Mouse (Mus musculus) splenic B cell, adult 2 months (primary cell): Measurements from ENCODE around the gene 4930522L14Rik.
A peak's percentile ranks its signal among the peaks of the same experiment; 100 is the strongest.
"Not testable (repeated sequence)": the region's sequence is repeated elsewhere in the genome, so short reads cannot be mapped to it uniquely, and the experiment has no call there.

Experiments used
- DNase-seq: peaks from one replicate; pipeline ENCODE4 v3.0.0-alpha.2; 2011; ENCODE audit warnings: low read depth, low spot score
- H3K27me3 ChIP-seq: 2 replicates; pipeline ENCODE4 v1.6.1; 2012; ENCODE audit warnings: mild to moderate bottlenecking, low read length, moderate library complexity, mixed read lengths; ENCODE audit not compliant: control insufficient read depth, poor library complexity, insufficient read depth, severe bottlenecking
- H3K36me3 ChIP-seq: 2 replicates; pipeline ENCODE4 v1.6.1; 2012; ENCODE audit warnings: mild to moderate bottlenecking, low read length, moderate library complexity, mixed read lengths; ENCODE audit not compliant: control insufficient read depth, poor library complexity, insufficient read depth, severe bottlenecking

Gene 4930522L14Rik

DNA sequence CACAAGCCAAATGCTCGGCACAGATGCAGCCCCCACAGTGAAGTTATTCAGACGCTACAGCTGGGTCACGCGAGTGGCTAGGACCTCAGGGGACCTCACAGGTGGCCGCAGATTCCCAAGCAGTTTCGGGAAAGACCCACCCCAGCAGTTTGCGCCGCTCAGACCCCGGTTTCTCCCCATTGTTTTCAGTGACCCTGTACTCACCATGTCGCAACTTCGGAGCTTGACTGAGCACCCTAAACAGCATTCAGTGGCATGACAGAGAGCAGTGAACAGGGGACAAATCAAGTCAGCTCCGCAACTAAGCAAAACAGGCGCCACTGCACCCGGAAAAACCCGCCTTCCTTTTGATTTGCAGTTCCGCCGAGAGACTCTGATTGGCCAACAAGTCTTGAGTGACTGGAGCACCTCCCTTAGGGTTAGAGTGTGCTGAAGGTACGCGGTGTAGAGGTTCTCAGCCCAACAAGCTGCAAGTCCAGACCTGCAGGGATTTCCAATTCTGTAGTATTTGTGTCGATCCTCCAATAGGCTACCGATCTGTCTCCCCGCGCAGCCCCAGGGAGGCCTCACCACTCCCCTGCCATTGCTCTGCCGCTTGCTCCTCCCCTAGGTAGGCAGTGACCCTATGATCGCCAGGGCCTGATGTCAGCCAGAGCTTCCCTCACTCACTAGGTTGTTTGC is at the start of gene 4930522L14Rik:
TSS of gene 4930522L14Rik (minus strand) at position 496 of the 681 bp plus-strand sequence.
- not testable (repeated sequence) for H3K36me3 ChIP-seq, H3K27me3 ChIP-seq
- peak; percentile 61 for DNase-seq

DNA sequence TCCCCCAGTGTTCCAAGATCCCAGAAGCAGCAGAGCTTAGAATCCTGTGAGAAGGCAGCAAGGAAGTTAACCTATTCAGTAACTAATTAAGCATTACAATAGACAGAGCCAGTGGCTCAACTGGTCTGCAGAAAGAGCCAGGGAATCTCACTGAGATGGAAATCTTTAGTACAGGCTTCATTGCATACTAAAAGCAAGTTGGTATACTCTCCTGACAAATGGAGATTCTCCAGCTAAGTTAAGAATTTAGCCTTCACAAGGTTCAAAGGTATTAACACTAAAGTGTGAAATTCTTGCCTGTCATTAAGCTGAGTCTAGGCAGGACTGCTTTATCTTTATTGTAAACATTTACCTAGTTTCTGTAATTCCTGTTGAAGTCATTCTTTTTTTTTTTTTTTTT is 49.8 kb upstream of the 4930522L14Rik start:
- DNase-seq, H3K27me3 ChIP-seq, H3K36me3 ChIP-seq: not testable (repeated sequence)

DNA sequence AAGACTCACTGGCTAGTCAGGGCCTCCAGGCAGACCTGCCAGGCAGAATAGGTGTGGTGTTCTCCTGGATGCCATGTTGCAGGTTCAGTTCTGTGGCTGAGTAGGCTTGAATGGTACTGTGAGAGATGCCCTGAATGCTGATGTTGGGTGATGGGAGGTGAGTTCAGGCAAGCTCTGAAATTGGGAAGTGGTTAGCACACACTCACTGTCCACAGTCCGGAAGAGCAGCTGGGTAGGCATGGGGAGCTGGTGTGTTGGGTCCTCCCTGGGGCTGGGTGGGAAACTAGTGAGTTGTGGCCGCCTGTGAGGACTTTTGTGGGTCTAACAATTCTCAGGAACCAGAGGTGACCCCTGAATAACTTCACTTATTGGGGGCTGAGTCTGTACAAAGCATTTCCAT is 48.3 kb upstream of the 4930522L14Rik start:
- not testable (repeated sequence) for H3K27me3 ChIP-seq, H3K36me3 ChIP-seq
- DNase-seq = peak; percentile 10

DNA sequence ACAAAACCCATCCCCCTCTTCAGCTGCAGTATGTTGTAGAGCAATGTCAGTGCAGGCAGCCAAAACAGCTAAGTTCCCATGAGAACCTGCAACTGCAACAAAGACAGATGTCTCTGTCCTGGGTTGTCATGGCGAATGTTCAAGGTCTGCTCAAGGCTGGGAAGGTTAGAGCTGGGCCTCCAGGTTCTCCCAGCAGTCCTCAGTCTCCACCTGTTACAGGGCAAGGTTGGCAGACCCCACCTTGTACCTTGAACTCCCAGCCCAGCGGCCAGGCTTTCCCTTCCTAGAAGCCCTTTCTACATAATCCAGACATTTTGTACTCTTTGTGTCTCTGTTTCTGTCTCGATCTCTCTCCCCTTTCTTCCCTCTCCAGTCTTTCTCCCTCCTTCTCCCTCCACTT is 45.3 kb upstream of the 4930522L14Rik start:
- H3K36me3 ChIP-seq, H3K27me3 ChIP-seq, DNase-seq: not testable (repeated sequence)

DNA sequence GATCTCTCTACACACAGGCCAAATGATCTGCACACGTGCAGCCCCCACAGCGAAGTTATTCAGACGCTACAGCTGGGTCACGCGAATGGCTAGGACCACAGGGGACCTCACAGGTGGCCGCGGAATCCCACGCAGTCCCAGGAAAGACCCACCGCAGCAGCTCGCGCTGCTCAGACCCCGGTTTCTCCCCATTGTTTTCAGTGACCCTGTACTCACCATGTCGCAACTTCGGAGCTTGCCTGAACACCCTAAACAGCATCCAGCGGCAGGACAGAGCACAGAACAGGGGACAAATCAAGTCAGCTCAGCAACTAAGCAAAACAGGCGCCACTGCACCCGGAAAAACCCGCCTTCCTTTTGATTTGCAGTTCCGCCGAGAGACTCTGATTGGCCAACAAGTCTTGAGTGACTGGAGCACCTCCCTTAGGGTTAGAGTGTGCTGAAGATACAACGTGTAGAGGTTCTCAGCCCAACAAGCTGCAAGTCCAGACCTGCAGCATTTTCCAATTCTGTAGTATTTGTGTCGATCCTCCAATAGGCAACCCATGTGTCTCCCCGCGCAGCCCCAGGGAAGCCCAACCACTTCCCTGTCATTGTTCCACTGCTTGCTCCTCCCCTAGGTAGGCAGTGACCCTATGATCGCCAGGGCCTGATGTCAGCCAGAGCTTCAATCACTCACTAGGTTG is 44.4 kb upstream of the 4930522L14Rik start:
- peak; percentile 54 for DNase-seq

DNA sequence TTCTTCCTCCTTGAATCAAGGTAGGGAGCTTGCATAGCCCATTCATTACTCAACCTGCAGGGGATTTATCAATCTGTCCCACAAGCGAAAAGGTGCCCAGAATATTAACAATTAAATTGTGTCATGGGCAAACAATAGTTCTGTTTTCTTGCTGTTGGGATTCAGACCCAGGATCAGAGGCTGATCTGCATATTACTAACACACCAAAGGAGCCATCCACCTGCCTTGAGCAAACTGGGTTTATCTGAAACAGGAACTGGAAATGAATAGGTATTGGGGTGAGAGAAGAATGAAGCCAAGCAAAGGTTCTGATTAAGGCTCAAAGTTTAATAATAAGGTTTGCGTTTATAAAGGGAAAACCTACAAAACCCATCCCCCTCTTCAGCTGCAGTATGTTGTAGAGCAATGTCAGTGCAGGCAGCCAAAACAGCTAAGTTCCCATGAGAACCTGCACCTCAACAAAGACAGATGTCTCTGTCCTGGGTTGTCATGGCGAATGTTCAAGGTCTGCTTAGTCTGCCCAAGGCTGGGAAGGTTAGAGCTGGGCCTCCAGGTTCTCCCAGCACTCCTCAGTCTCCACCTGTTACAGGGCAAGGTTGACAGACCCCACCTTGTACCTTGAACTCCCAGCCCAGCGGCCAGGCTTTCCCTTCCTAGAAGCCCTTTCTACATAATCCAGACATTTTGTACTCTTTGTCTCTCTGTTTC is 541 bp upstream of the 4930522L14Rik start:
- H3K27me3 ChIP-seq, H3K36me3 ChIP-seq: not testable (repeated sequence)
- peak; percentile 8 for DNase-seq

More for the DNA sequence above, 44.4 kb upstream of the 4930522L14Rik start:
- H3K27me3 ChIP-seq, H3K36me3 ChIP-seq: not testable (repeated sequence)

DNA sequence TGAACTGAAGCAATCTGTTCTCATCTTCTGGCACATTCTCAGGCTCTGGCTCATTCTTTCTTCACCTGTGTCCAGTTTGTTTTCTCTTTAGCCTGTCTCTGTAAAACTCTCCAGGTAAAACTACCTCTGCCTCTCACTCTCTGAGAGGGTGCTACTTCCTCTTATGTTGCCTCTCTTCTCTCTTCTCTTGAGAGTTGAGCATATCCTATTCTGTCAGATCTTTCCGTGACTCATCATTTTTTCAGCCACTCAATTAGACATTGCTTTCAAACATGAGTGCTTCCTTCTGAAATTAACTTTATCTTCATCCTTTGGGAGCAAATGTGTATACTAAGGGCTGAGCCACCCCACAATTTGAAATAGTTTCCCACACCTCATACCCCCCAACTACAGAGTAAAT is 6.6 kb downstream of the 4930522L14Rik start:
- H3K36me3 ChIP-seq, H3K27me3 ChIP-seq: not testable (repeated sequence)
- peak; percentile 54 for DNase-seq

DNA sequence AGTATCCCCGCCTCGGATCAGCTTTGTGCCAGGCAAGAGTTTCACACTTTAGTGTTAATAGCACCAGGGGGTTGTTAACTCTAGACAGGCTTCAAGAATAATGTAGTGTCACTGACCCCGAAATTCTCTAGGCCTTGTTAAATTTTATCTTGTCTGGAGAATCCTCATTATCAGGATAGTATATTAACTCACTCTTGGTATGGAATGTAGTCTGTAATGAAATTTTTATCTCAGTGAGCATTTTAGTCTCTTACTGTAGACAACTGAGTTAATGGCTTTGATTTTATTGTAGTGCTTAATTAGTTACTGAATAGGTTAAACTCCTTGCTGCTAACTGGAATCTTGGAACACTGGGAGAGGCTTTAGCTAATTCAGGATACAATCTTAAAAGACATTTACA is 34.3 kb downstream of the 4930522L14Rik start:
- DNase-seq, H3K36me3 ChIP-seq, H3K27me3 ChIP-seq: not testable (repeated sequence)

DNA sequence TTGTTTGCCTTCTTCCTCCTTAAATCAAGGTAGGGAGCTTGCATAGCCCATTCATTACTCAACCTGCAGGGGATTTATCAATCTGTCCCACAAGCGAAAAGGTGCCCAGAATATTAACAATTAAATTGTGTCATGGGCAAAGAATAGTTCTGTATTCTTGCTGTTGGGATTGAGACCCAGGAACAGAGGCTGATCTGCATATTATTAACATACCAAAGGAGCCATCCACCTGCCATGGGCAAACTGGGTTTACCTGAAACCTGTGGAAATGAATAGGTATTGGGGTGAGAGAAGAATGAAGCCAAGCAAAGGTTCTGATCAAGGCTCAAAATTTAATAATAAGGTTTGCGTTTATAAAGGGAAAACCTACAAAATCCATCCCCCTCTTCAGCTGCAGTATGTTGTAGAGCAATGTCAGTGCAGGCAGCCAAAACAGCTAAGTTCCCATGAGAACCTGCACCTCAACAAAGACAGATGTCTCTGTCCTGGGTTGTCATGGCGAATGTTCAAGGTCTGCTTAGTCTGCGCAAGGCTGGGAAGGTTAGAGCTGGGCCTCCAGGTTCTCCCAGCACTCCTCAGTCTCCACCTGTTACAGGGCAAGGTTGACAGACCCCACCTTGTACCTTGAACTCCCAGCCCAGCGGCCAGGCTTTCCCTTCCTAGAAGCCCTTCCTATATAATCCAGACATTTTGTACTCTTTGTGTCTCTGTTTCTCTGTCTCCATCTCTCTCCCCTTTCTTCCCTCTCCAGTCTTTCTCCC is 60.3 kb downstream of the 4930522L14Rik start:
- not testable (repeated sequence) for H3K36me3 ChIP-seq, DNase-seq

DNA sequence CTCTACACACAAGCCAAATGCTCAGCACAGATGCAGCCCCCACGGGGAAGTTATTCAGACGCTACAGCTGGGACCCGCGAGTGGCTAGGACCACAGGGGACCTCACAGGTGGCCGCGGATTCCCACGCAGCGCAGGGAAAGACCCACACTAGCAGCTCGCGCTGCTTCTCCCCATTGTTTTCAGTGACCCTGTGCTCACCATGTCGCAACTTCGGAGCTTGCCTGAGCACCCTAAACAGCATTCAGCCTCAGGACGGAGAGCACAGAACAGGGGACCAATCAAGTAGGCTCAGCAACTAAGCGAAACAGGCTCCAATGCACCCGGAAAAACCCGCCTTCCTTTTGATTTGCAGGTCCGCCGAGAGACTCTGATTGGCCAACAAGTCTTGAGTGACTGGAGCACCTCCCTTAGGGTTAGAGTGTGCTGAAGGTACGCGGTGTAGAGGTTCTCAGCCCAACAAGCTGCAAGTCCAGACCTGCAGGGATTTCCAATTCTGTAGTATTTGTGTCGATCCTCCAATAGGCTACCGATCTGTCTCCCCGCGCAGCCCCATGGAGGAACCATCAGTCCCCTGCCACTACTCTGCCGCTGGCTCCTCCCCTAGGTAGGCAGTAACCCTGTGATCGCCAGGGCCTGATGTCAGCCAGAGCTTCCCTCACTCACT is 61.0 kb downstream of the 4930522L14Rik start, which contains the start of gene 5430403G16Rik:
TSS of gene 5430403G16Rik (minus strand) at position 505 of the 665 bp plus-strand sequence.
- not testable (repeated sequence) for H3K36me3 ChIP-seq, H3K27me3 ChIP-seq
- DNase-seq = peak; percentile 88

More for the DNA sequence above, 60.3 kb downstream of the 4930522L14Rik start:
- H3K27me3 ChIP-seq = not testable (repeated sequence)
